Mouse (Mus musculus) cerebellum, postnatal 36 days (tissue): ENCODE data around the gene Baz1b.
A peak's percentile ranks its signal among the peaks of the same experiment; 100 is the strongest.
"Not testable (repeated sequence)": the region's sequence is repeated elsewhere in the genome, so short reads cannot be mapped to it uniquely, and the experiment has no call there.

Experiments used
- DNase-seq, 2 experiments: peaks; one replicate each; pipeline ENCODE4 v3.0.0; 2021 to 2022; ENCODE audit warnings: mixed read lengths in 2 of 2

Gene Baz1b

DNA sequence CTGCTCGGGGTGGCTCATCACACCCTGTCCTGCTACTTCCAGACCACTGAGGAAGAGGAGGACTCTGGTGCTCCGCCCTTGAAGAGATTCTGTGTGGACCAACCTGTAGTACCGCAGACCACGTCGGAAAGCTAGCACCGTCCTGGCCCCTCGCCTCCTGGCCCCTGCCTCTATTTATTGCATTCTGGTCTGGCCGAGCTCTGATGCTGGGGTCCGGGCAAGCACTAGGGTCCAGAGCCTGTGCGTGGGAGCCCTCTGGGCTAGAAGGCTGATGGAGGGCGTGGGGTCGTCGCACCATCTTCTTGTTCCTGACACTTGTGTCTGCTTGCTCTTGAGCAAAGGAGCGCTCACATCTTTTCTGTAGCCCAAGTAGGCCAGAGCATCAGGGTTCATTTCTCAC is 6.3 kb upstream of the Baz1b start:
- DNase-seq, result no peak

DNA sequence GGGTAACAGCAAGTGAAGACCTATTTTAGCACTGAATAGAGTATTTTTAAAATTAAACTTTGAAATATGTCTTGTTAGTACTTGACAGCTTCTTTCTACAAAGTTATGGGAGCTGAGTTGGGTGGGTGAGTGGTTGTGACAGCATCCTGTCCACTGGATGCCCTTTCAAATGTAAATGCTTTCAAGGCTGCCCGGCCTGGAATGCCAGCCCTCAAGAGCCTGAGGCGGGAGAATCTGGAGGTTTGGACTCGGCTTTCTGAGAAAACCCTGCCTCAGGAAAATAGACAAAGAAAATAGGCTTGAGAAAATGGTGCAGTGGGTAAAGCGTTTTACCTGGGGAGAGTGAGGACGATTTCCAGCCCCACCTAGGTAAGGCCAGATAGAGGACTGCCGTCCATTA is 5.3 kb upstream of the Baz1b start:
- DNase-seq, result no peak

DNA sequence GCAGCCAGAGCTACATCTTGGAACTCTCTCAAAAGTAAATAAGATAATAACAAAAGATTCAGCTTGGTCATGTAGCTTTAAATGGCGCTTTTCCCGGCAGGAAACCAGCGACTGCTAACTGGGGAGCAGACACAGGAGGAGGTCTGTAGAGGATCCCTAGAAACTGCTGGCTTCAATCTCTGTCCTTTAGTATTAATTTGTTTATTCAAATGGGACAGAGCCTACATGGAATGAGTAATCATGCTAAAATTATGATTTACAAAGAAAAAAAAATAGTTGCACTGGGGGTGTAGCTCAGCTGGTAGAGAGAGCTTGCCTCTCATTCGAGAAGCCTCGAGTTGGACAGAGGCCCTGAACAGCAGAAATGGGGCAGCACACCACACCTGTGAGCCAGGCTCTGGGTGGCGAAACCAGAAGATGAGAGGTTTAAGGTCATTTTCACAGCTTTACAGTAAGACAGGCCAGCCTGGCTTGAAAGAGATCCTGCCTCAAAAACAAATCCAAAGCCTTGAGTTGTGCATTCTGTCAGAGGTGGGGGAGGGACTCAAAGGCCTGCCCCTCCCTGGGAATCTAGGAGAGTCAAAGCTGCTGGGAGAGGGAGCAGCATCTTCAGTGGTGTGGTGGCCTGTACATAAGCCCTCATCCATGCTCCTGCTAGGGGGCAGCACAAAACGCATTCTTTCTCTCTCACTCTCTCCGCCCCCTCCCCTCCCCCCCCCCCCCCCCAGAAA is 3.8 kb upstream of the Baz1b start:
- DNase-seq, result peak in 1 of 2 experiments; percentile 34

DNA sequence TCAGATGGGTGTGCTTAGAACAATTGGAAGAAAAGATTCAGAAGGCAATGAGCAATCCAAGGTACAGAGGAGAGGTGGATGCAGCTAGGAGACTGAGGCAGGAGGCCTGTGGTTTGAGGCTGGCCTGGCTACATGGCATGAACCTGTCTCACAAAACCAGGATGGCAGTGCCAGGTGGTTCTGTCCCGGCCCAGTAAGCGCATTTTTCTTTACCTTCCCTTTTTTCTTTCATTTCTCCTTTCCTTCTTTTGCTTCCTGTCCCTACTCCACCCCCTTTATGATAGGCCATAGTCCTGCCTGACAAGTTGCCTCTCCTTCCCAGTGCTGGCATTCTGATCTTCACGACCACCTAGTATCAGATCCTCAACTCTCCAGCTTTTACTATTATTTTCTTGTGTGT is 2.0 kb upstream of the Baz1b start:
- DNase-seq, result no peak

DNA sequence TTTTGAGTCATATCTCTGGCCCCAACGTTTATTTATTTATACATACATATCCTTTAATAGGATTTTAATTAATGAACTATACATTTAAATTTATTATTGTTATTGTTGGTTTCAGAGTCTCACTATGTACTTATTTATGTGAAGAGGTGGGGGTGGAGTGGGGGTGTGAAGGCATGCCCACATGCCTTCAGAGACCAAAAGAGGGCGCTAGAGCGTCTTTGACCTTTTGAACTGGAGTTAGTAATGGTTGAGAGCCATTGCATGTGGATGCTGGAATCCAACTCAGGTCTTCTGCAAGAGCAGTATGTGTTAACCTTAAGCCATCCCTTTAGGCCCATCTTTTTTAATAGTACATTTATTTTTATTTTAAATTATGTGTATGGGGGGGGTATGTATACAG is 1.5 kb upstream of the Baz1b start:
- no peak for DNase-seq

DNA sequence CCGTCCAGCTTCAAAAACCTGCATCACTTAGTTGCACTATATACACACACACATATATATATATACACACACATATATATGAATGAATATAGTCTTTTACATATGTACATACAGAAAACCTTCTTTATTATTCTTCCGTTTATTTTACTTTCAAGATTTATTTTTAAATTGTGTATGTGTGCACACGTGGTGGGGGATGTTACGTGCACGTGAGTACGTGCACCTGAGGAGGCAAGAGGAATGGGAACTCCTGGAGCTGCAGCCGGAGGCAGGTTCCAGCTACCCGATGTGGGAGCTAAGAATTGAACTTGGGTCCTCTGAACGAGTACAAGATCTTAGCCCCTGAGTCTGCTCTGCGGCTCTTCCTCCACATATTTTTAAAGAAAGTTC is 838 bp upstream of the Baz1b start:
- no peak for DNase-seq

DNA sequence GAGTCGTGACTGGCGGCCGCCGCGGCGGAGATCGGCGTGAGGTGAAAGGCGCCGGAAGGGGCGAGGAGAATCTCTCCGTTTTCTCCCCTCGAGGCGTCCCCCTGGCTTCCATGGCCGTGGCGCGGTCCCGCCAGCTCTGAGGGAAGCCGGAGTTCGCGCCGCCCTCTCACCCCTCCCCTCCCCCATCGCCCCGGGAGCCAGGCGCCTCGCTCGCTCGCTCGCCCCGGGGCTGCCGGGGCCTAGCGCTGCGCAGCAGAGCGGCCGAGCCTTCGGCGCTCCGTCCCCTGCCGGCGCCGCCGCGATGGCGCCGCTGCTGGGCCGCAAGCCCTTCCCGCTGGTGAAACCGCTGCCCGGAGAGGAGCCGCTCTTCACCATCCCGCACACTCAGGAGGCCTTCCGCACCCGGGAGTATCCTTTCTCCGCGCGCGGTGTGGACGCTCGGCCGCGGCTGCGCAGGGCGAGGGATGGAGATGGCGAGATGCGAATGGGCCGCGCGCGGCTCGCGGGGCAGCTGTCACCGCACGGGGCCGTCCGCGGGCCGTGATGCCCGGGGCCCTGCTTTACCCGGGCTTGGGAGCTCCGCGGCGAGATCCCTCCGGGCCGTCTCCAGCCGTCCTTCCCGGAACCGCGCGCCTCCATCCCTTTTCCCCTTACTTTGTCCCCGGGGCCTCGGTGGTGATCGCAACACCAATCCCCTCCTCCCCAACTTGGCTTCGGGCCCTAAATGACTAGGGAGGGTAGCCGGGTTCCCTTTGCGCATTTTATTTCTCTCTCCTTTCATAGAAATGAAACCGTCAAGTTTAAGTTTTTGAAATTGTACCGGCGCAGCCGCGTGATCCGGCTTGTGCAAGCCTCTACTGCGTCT is 517 bp downstream of the Baz1b start:
- DNase-seq, result peak in 1 of 2 experiments; percentile 48

DNA sequence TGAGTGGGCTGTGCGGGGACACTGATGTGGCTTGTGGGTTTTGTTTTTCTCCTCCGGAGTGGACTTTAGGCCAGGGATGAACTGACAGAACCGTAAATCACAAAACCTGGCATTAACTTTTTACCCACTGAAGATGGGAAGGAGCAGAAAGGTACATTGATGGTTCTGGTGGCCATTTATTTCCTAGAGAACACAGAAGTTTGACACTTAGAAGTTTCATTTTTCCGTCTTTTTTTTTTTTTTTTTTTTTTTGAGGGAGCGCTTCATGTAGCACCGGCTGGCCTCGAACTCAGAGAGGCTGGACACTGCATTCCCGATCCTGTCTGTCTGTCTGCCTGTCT is 1.1 kb downstream of the Baz1b start:
- no peak for DNase-seq

DNA sequence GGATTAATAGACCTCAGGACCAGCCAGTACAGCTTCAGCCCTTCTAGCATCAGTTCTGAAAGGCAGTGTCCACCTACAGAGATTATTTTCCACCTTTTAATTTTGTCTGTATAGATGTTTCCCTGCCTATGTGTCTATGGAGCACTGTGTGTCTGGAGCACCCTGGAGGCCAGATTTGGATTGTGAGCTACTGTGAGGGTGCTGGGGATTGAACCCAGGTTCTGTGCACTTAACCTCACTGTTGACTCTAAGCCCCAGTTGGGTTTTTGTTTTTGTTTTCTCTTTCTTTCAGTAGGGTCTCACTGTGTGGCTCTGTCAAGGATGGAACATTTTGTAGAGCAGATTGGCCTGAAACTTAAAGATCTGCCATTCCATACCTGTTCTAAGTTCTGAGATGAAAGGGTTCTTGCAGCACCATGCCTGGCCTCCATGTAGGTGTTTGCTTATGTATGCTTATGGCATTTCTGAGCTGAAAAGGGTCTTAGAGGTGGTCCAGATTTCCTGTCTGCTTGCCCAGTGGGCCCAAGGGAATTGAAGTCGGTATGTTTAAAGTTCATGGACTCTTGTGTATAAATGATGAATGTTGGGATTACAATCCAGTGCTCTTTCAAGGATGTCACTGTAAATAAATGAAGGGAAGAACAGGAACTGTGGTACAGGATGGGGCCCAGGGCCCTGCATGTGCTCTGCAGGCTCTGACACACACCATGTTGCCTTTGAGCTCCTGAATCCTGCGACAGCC is 2.4 kb downstream of the Baz1b start:
- no peak for DNase-seq

DNA sequence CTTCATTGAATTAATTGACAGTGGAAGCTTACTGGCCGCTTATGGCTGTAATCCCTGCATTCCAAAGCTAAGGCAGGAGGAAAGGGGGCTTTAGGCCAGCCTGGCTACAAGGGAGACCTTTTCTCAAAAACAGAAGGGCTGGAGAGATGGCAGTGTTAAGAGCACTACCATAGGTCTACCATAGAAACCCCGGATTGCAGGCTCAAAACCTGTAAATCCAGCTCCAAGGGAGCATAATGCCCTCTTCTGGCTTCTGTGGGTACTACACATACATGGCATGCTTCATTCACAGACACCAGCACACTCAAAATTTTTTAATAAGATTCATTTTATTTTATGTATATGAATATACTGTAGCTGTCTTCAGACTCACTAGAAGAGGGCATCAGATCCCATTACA is 4.6 kb downstream of the Baz1b start:
- DNase-seq, result peak; percentile 57 to 84

DNA sequence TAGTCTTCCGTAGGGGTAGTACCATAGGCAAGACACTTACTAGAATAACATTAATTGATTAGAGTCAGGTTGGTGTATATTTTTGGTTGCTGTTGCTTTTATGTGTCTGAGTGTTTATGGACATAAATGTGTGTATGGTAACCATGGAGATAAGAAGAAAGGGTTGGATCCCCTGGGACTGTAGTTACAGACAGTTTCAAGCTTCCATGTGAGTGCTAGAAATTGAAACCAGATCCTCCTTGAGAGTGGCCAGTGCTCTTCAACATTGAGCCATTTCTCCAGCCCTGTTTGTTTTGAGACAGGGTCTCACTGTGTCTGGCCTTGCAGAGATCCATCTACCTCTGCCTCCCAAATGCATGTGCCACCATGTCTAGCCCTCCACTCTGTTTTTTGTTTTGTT is 5.4 kb downstream of the Baz1b start:
- no peak for DNase-seq

DNA sequence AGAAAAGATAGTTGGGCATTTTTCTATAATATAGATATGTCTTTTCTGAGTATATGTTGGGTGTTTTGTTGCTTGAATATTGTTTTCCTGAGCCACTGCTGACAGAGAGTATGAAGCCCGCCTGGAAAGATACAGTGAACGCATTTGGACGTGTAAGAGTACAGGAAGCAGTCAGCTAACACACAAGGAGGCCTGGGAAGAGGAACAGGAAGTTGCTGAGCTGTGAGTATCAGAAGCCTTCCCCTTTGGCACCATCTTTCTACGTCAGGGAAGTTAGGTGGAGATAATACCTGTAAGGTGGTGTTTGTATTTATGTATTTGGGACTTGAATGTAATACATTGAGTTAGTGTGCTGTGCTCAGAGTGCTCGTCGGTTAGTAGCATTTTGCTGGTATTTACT is 9.3 kb downstream of the Baz1b start:
- DNase-seq, result no peak

DNA sequence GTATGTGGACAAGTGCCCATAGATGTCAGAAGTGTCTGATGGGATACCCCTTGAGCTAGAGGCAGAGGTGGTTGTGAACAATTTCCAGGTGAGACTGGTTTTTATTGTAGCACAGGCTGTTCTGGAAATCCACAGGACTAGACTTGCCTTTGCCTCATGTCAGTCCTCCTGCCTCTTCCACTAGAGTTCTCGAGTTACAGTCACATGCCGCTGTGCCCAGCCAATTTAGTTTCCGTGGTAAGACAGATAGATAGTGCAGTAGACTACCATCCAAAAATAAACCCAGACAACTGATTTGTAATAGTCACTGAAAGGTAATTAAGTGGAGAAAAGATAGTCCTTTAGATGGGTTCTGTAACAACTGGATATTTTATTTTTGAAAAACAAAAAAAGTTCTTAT is 15.7 kb downstream of the Baz1b start:
- no peak for DNase-seq

DNA sequence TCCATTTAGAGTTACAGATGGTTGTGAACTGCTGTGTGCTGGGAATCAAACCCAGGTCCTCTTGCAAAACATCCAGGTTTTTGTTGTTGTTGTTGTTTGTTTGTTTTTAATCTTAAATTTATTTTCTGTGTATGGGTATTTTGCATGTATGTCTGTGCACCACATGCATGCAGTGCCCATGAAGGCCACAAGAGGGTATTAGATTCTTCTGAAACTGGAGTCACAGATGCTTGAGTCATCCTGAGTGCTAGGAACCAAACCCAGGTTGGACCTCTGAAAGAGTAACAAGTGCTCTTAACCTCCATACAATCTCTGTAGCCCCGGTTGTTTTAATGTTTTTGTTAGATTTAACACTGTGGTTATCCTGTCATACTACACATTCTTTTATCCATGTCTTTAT is 21.1 kb downstream of the Baz1b start:
- DNase-seq, result no peak

DNA sequence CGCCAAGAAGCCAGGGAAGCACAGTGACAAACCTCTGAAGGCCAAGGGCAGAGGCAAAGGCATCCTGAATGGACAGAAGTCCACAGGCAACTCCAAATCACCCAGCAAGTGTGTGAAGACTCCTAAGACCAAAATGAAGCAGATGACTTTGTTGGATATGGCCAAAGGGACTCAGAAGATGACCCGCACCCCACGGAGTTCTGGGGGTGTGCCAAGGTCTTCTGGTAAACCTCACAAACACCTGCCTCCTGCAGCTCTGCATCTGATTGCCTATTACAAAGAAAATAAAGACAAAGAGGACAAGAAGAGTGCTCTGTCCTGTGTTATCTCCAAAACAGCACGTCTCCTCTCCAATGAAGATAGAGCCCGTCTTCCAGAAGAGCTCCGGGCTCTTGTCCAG is 29.8 kb downstream of the Baz1b start:
- DNase-seq, result peak; percentile 28 to 43

DNA sequence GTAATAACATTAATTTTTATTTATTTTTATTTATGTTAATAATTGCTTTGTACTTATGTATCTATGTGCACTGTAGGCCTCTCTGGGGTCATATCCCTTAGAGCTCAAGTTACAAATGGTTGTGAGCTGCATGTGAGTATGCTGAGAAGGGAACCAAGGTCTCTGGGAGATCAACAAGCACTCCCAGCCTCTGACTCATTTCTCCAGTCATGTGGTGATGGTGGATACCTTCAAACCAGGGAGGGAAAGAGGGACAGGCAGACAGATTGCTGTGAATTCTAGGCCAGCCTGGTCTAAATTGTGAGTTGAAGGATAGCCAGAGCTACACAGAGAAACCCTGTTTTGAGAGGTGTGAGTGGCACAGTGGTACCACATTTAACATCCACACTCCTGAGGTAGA is 33.9 kb downstream of the Baz1b start:
- no peak for DNase-seq

DNA sequence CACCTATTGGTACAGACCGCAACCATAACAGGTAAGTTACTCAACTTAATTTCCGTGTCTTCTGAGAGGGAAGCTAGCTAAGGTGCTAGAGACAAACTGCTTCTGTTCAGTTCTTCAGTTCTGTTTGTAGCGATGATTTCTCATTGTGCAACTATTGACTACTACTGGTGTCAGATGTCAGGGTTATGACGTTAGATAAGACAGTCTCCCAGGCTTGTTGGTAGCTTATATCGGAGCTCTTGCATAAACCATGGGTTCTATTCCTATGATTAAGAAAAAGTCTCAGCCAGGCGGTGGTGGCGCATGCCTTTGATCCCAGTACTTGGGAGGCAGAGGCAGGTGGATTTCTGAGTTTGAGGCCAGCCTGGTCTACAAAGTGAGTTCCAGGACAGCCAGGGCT is 35.0 kb downstream of the Baz1b start:
- DNase-seq, result no peak

DNA sequence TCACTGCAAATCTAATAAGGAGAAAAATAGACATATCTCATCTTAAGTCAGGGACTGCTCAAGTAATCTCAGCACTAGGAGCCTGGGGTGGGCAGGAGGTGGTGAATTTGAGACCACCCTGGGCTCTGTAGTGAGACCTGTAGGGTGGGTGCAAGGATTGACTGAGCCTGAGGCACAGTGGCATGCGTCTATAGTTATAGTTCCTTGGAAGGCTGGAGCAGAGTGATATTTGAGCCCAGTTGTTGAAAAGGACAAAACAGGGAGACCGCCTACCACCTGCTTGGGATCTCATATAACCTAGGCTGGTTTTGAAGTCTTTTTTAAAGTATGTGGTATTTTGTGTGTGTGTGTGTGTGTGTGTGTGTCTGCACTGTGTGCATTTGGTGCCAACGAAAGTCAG is 37.1 kb downstream of the Baz1b start:
- DNase-seq, result no peak

DNA sequence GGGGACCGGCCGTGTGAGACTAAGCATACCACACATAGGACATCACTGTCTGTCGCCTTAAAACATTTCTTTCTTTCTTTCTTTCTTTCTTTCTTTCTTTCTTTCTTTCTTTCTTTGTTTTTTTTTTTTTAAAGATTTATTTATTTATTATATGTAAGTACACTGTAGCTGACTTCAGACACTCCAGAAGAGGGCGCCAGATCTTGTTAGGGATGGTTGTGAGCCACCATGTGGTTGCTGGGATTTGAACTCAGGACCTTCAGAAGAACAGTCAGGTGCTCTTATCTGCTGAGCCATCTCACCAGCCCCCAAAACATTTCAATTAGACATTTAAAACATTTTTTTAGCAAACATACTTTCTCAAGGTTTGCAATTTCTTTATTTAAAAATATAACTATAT is 38.8 kb downstream of the Baz1b start:
- not testable (repeated sequence) for DNase-seq

DNA sequence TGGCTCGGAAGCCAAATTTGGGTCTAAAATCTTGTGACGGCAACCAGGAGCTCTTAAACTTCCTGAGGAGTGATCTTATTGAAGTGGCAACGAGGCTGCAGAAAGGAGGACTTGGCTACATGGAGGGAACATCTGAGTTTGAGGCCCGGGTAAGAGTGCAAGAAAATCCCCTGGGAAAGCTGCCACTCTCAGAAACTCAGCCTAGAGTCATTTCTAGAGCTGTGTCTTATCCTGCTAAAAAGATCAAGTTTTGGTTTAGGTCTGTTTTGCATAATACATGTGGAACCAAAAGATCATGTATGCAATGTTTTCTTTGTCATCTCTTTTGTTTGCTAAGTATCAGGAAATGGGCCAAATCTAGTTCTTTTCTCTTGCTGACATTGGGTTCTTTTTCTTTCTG is 43.1 kb downstream of the Baz1b start:
- DNase-seq, result no peak

DNA sequence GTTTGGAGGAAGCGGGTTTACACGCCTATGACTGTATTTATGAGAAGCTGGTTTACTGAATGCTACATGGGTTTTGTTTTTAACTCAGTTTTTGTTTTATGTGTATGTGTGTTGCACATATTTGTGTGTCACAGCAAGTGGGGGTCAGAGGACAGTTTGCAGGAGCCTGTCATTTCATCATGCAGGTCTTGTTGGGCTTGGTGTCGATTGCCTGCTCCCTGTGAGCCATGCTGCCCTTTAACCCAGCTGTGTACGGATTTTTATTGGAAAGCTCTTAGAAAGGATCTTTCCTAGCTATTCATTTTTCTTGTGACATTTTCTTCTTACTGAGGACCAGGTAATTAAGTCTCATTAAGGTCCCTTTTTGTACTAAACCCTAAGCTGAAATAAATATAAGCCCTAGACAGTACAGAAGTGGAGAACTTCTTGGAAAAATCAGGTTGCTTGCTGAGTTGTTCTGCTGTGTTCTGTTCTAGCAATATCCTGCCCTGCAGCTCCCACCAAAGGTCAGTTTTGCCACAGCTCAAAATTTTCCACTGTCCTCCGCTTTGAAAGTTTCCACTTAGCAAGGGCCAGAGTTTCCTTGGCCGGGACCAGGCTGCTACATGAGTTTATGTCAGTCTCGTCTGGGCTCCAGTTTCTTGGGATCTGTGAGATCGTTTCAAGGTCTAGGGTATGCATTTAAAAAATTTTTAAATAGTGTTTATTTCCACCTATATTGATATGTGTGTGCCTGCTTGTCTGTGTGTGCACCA is 46.3 kb downstream of the Baz1b start:
- DNase-seq, result no peak

DNA sequence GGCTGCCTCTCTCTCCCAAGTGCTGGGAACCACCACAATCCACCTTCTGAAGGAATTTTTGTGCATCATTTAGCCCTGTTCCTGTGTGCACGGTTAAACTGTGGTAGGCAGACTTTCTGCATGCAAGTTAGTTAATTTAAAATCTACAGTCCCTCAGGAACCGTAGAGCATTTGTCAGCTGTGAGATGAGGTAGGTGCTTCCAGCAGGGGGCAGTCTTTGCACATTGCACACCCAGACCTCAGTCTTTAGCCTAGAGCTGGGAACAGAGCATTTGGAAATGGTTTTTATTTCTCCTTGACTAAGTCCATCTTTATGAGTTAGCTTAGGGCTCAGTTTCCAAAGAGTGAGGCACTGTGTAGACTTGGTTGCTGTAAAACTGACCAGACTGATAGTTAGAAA is 49.5 kb downstream of the Baz1b start:
- DNase-seq, result peak; percentile 62 to 63

DNA sequence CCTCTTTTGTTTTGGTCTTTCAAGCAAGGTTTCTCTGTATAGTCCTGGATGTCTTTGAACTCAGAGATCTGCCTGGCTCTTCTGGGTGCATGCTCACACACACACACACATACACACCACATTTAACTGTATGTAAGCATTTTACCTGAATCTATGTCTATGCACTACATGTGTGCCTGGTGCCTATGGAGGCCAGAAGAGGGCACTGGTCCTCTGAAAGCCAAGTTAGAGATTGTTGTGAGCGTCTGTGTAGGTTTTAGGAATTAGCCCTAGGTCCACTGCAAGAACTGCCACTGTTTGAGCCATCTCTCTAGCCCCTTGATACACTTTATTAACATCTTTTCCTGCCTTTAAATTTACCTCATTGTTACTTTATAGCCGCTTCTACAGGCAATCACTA is 51.8 kb downstream of the Baz1b start:
- DNase-seq, result no peak
